Mouse (Mus musculus) C2C12 (cell line): Measurements from ENCODE around the gene Gata2. TPM values are rescaled to one million over a fixed set of nuclear protein-coding genes. Genes with fewer than 3 reads are reported as not detected.
A peak's percentile ranks its signal among the peaks of the same experiment; 100 is the strongest.

Source experiments
- H3K27me3 ChIP-seq: one replicate; pipeline ENCODE4 v1.6.1; 2011; ENCODE audit not compliant: control insufficient read depth, insufficient read depth, insufficient read length
- H3K36me3 ChIP-seq: one replicate; pipeline ENCODE4 v1.6.1; 2011; ENCODE audit not compliant: control insufficient read depth, insufficient read depth
- H3K4me3 ChIP-seq: one replicate; pipeline ENCODE4 v1.5.1; 2011; ENCODE audit warnings: mild to moderate bottlenecking, control low read depth; ENCODE audit not compliant: poor library complexity, insufficient read depth, severe bottlenecking
- H3K79me2 ChIP-seq: one replicate; pipeline ENCODE4 v1.6.1; 2011; ENCODE audit not compliant: control insufficient read depth, insufficient read depth
- H3K79me3 ChIP-seq: one replicate; pipeline ENCODE4 v1.6.1; 2011; ENCODE audit warnings: low read depth, control low read depth
- H3ac ChIP-seq: one replicate; pipeline ENCODE3; 2011; ENCODE audit warnings: low read depth; ENCODE audit not compliant: control insufficient read depth, insufficient read length
- CEBPB ChIP-seq: IDR thresholded peaks from one replicate; pipeline ENCODE4 v1.6.1; 2011; ENCODE audit warnings: low read depth, mild to moderate bottlenecking, control low read depth, moderate library complexity
- CTCF ChIP-seq: IDR thresholded peaks from one replicate; pipeline ENCODE4 v1.5.1; 2011; ENCODE audit not compliant: control insufficient read depth, insufficient read depth, insufficient read length
- FOSL1 ChIP-seq: IDR thresholded peaks from one replicate; pipeline ENCODE4 v1.8.0; 2011; ENCODE audit warnings: mild to moderate bottlenecking, low read length; ENCODE audit not compliant: poor library complexity, insufficient read depth, severe bottlenecking
- MAX ChIP-seq: IDR thresholded peaks from one replicate; pipeline ENCODE4 v1.6.1; 2011; ENCODE audit warnings: mild to moderate bottlenecking, control low read depth
- MYOD1 ChIP-seq: IDR thresholded peaks from one replicate; pipeline ENCODE4 v1.6.1; 2011; ENCODE audit warnings: low read depth; ENCODE audit not compliant: control insufficient read depth, insufficient read length
- MYOG ChIP-seq: IDR thresholded peaks from one replicate; pipeline ENCODE4 v1.6.1; 2011; ENCODE audit not compliant: control insufficient read depth, insufficient read length; ENCODE audit errors: extremely low read depth
- USF1 ChIP-seq: IDR thresholded peaks from one replicate; pipeline ENCODE4 v1.6.1; 2011; ENCODE audit warnings: low read depth, mild to moderate bottlenecking, control low read depth, moderate library complexity
- polyA plus RNA-seq: library from polyadenylated mRNA; unstranded; fragments of >200 nt; fragmentation: generic; extraction: Trizol; gene quantifications from one replicate; pipeline ENCODE4 v1.2.1, GENCODE M21; 2012; ENCODE audit warnings: missing spikeins

Gene Gata2
- polyA plus RNA-seq, 1 experiment: 45.8 TPM

DNA sequence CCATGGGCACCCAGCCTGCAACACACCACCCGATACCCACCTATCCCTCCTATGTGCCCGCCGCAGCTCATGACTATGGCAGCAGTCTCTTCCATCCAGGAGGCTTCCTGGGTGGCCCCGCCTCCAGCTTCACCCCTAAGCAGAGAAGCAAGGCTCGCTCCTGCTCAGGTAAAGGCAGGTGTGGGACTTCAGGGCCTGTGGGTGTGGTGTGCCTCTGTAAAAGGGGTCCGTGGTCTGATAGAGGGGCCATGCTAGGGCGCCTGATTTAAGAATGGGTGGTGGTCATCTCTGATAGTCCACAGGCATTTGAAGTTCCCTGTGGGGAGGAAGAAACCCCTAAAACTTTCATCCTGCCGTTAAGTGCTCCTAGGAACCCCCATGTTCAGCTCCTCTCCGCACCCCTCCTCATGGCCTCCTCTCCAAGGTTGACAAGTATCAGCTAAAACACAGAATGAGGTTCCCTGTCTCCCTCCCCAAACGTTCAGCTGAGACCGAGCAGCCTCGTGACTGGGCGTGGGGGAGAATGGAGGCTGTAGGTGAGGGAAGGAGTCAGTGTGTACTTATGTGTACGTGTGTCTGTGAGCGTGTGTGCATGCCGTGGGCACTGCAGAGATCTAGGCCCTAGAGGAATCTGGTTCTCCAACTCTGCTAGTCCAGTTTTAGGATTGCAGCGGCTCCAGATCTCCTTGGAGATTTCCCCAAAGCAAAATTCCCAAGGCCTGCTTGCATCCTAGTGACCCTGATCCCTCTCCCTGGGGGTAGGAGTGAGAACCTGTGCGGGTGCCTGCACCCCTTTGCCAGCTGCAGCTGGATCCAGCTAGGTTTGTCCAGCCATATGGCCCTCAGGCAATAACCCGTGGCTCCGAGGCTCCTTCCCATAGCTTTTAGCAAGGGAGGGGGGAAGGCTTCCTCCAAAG, 7.3 kb downstream of the Gata2 start:
- peaks cover 36% of the 10 kb centered on the region for H3K79me2 ChIP-seq
- H3K79me3 ChIP-seq: peaks cover 15% of the 10 kb centered on the region
- H3K4me3 ChIP-seq: peak overlapping the region; percentile 6
- H3ac ChIP-seq: peak overlapping the region; percentile 63
- TF ChIP-seq USF1: no peak
- TF ChIP-seq CTCF: no peak
- TF ChIP-seq FOSL1: no peak
- no peak for TF ChIP-seq MAX
- TF ChIP-seq MYOD1: no peak
- TF ChIP-seq CEBPB: no peak
- TF ChIP-seq MYOG: no peak
- H3K36me3 ChIP-seq: peaks cover 32% of the 10 kb centered on the region
- no peaks in the 10 kb centered on the region for H3K27me3 ChIP-seq

DNA sequence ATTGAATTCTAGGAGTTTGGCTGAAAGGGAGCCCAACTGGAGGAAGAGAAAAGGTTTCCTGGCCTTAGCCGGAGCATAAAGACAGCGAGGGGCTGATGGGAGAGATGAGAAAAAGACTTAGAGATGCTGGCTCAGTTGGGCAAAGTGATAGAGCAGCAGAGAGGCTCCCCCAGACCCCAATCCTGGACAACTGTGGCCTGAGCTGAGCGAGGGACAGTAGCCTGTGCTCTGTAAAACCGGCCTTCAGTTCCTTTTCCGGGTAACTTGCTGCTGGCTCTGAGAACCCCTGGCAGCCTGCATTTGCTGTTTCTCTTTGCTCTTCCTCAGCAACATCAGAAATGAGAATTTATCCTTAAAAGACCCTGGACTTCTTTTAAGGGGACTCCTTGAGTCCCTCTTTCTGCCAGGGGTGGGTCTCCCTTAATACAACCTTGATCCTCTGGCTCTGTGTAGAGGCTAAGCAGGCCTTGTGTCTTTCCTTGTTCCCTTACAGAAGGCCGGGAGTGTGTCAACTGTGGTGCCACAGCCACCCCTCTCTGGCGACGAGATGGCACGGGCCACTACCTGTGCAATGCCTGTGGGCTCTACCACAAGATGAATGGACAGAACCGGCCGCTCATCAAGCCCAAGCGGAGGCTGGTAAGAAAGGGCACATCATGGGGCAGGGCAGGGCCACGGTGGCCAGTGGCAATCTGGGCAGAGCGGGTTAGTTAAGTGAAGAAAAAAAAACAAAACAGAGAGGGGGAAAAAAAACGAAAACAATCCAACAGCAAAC, 8.4 kb downstream of the Gata2 start:
- TF ChIP-seq CTCF (no peak), MAX (no peak), USF1 (no peak)
- Histone ChIP-seq H3K36me3 (peaks cover 34% of the 10 kb centered on the region), H3K79me2 (peaks cover 36% of the 10 kb centered on the region), H3K27me3 (no peaks in the 10 kb centered on the region), H3ac (no peak overlapping the region), H3K4me3 (no peak overlapping the region), H3K79me3 (peaks cover 14% of the 10 kb centered on the region)

DNA sequence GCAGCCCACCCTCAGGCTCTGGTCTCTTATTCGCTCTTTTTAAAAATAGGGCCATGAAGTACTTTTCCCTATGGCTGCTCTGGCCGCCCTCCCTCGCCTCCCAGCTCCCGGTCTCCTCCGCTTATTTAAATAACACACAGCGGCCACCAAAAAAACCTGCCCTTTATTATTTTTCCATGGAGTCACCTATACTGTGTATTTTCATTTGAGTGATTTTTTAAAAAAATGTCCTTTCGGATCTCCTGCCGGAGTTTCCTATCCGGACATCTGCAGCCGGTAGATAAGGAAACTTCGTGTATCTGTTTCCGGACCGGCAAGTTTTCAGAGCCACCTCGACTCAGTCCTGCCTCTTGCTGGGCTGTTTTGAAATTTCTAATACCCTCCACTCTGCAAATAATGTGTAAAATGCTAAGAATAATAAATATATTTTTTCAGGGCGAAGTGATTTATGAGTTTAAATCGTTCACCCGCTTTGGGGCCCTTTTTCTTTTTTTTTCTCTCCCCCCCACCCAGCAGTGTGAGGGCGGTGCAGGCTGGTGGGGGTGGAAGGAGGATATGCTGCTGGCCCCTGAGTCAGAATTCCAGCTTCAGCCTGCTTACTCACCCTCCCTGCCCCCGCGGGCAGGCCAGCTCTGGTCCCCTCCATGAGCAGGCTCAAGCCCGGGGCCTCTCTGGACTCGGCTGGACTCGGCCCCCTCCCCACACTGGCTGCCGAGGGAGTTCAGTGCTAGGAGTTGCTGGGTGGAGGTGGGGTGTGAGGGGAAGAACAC, 9.4 kb downstream of the Gata2 start:
- Histone ChIP-seq H3K27me3 (no peaks in the 10 kb centered on the region), H3K36me3 (peaks cover 34% of the 10 kb centered on the region), H3K79me3 (peaks cover 14% of the 10 kb centered on the region), H3K79me2 (peaks cover 36% of the 10 kb centered on the region), H3ac (peak overlapping the region; percentile 70), H3K4me3 (no peak overlapping the region)
- no peak for TF ChIP-seq MYOD1
- no peak for TF ChIP-seq CTCF
- TF ChIP-seq MYOG: no peak
- no peak for TF ChIP-seq MAX
- no peak for TF ChIP-seq CEBPB
- TF ChIP-seq FOSL1: no peak
- TF ChIP-seq USF1: no peak

DNA sequence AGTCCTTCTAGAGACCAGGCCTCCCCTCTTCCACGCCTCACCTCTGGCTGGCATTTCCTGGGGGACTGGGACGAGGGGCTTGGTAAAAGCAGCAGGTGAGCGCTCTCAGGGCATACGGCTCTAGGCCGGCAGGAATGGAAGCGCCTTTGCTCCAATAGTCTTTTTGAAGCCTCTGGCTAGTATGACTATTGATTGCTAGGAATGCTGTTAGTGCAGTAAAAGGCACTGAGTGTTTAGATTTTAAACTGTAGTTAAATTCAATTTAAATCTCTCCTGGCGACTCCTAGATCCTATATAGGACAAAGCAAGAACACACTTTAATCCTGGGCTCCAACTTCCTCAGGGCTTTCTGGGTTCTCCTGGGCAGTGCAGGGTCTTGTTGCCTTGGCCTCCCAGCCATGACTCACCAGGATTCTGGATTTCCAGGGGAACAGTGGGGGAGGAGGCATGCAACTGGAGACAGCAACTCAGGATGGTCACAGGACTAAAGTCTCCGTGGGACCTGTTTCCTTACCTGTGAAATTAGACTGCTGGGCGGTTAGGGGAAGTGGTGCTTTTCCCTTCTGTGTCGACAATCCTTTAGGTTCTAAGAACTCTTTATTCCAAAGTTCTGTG, 10.2 kb downstream of the Gata2 start:
- peaks cover 32% of the 10 kb centered on the region for H3K79me2 ChIP-seq
- H3K4me3 ChIP-seq: no peak overlapping the region
- no peaks in the 10 kb centered on the region for H3K27me3 ChIP-seq
- H3K79me3 ChIP-seq: peaks cover 12% of the 10 kb centered on the region
- peak overlapping the region; percentile 70 for H3ac ChIP-seq
- TF ChIP-seq FOSL1 (no peak), MAX (no peak), USF1 (no peak), CTCF (no peak), CEBPB (no peak)
- peaks cover 34% of the 10 kb centered on the region for H3K36me3 ChIP-seq

DNA sequence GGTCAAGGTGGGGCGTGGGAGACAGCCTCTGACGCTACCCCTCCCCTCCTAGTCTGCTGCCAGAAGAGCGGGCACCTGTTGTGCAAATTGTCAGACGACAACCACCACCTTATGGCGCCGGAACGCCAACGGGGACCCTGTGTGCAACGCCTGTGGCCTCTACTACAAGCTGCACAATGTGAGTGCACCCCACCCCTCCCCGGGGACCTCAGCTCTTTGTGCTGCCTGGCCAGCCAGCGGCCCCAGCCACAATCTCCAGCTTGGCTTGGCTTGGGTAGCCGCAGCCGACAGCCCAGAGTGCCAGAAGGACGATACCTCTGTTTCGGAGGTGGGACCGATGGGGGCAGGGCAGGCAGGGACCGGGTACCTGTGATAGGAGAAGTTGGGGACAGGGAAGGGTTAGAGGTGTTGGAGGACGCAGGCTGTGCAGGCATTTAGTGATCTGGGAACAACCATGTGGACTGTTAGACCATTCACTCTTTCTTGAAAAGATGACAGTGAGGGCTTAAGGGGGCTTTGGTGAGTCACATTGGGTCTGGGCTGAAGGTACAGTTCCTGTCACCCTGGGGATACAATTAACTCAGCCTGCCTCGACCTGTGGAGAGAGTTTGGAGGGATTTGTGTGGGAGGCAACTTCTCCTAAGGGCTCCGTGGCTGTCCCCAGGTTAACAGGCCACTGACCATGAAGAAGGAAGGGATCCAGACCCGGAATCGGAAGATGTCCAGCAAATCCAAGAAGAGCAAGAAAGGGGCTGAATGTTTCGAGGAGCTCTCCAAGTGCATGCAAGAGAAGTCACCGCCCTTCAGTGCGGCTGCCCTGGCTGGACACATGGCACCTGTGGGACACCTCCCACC, 11.1 kb downstream of the Gata2 start:
- Histone ChIP-seq H3ac (no peak overlapping the region), H3K27me3 (no peaks in the 10 kb centered on the region), H3K4me3 (no peak overlapping the region), H3K36me3 (peaks cover 34% of the 10 kb centered on the region), H3K79me2 (peaks cover 23% of the 10 kb centered on the region), H3K79me3 (peaks cover 10% of the 10 kb centered on the region)
- TF ChIP-seq MYOD1 (no peak), USF1 (no peak), FOSL1 (no peak)
